9 mouse cellular contexts compared by ENCODE assay signal in the genomic region with DNA sequence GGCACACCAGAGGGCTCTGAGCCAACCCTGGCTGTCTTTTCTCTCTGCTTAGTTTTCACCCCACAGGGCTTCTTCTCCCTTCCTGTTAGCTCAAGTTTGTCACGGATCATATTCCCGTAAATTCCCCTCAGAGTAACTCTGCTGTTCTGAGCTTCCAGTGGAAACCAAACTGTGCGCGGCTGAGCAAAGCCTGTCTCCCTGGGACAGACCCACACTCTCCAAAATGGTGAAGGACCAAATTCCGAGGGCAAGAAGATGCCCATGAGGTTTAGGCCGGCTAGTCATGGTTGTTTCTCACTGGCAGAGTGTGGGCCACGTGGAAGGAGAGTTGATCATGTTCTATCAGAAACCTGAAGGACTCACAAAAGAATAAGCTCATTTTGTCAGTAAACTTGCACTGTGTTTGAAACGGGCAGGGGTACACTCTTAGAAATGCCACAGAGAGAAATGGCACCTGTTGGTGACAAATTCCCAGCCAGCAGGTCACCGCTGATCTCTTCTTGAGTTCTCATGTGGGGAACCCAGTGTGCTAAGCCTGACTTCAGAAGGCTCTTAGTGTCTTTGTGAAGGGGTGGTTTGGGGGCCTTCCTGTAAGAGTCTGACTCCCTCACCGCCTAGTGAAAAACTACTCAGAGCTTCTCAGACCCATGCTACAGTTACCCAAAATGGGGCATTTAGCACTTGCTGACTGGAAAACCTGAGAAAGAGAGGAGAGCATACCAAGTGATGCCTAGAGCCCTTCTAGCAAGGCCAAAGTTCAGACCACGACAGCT. TPM values are rescaled to one million over a fixed set of nuclear protein-coding genes. Genes with fewer than 3 reads are reported as not detected.
DNase-seq lines count a peak whose midpoint lies in the region; ATAC-seq and TF ChIP-seq lines count a peak whose summit lies in the region.
"Had no signal": no experiment of that assay in that cellular context is flagged by ENCODE, and none has a peak within 500 bp of the region (broad histone marks: within the 10 kb centered on the region; RNA-seq: fewer than 3 reads in every experiment).

No protein-coding gene starts in this region.

- peak overlapping the region; percentile 31; the same call in 1 of the 2 replicates for H3K4me3 ChIP-seq in heart, embryonic 11.5 days (ENCODE audit: low read depth, low read length)
- no peak overlapping the region; the same call in 1 of the 2 replicates for H3K4me3 ChIP-seq in lung, postnatal 0 days (ENCODE audit: low read depth, low read length)
- H3K4me3 ChIP-seq: midbrain, embryonic 12.5 days had no signal

- no peaks in the 10 kb centered on the region for H3K9me3 ChIP-seq in heart, embryonic 11.5 days (replicated peaks; ENCODE audit: control insufficient read depth, low read length)
- H3K9me3 ChIP-seq in lung, postnatal 0 days (ENCODE audit: low read length), result no peaks in the 10 kb centered on the region
- H3K9me3 ChIP-seq: midbrain, embryonic 12.5 days had no signal

- WGBS in heart, embryonic 11.5 days (ENCODE audit: insufficient replicate concordance), result 77% methylated on average over 11 of the region's 11 CpGs
- WGBS in lung, postnatal 0 days, result 70% methylated on average over 11 of the region's 11 CpGs

- ATAC-seq in heart, embryonic 11.5 days (replicated peaks; ENCODE audit: insufficient number of reproducible peaks, low FRiP score, low TSS enrichment), result no peak
- no peak for ATAC-seq in lung, postnatal 0 days
- no peak; the same call in 1 of the 2 replicates for ATAC-seq in monocyte, adult 5-6 weeks (replicated peaks; ENCODE audit: insufficient number of reproducible peaks, low FRiP score, low TSS enrichment, poor library complexity, severe bottlenecking)

- H3K36me3 ChIP-seq in heart, embryonic 11.5 days (ENCODE audit: control insufficient read depth, insufficient read depth, low read length), result no peaks in the 10 kb centered on the region
- H3K36me3 ChIP-seq in lung, postnatal 0 days (ENCODE audit: insufficient read depth, low read length), result no peaks in the 10 kb centered on the region
- H3K36me3 ChIP-seq: midbrain, embryonic 12.5 days had no signal

- no peak for TF ChIP-seq CTCF in lung, postnatal 0 days (IDR thresholded peaks at IDR 0.05)

- no peak for TF ChIP-seq EP300 in lung, postnatal 0 days (IDR thresholded peaks at IDR 0.05)

- peak overlapping the region; percentile 54; the same call in 1 of the 2 replicates for H3K9ac ChIP-seq in heart, embryonic 11.5 days (ENCODE audit: low read depth, low read length)
- no peak overlapping the region for H3K9ac ChIP-seq in lung, postnatal 0 days (replicated peaks; ENCODE audit: low read depth)
- H3K9ac ChIP-seq: midbrain, embryonic 12.5 days had no signal

- peaks cover 23% of the 10 kb centered on the region for H3K4me1 ChIP-seq in heart, embryonic 11.5 days (ENCODE audit: control insufficient read depth, insufficient read depth, low read length)
- H3K4me1 ChIP-seq in lung, postnatal 0 days (ENCODE audit: insufficient read depth, low read depth, low read length), result peaks cover 8% of the 10 kb centered on the region; the same call in 1 of the 2 replicates

- intact Hi-C loops in heart, postnatal 10 days (cut with DNase I), result no loop called here

- H3K27ac ChIP-seq in heart, embryonic 11.5 days (ENCODE audit: low read depth, low read length), result peak overlapping the region; percentile 88
- H3K27ac ChIP-seq in lung, postnatal 0 days (ENCODE audit: low read length), result peak overlapping the region; percentile 78; the same call in 1 of the 2 replicates
- H3K27ac ChIP-seq: midbrain, embryonic 12.5 days had no signal

- no peaks in the 10 kb centered on the region for H3K27me3 ChIP-seq in heart, embryonic 11.5 days (ENCODE audit: control insufficient read depth, insufficient read depth, low read length)
- H3K27me3 ChIP-seq in lung, postnatal 0 days (replicated peaks; ENCODE audit: insufficient read depth, low read length), result no peaks in the 10 kb centered on the region
- H3K27me3 ChIP-seq: midbrain, embryonic 12.5 days had no signal

- DNase-seq in heart, adult 11 months, result peak; percentile 92
- no peak for DNase-seq in heart, postnatal 10 days
- DNase-seq in CD4-positive, CD25-positive, alpha-beta regulatory T cell, adult 2 months (ENCODE audit: low read depth, low spot score), result peak; percentile 46
- peak; percentile 60 for DNase-seq in lung, postnatal 0 days (ENCODE audit: low spot score)
- DNase-seq in Muller cell, postnatal 12 days (ENCODE audit: inconsistent ontology term), result no peak
- no peak for DNase-seq in frontal cortex, postnatal 10 days (ENCODE audit: low spot score in 2 of 2)

- H3K4me2 ChIP-seq in heart, embryonic 11.5 days, result peak overlapping the region; percentile 60
- peak overlapping the region; percentile 28; the same call in 1 of the 2 replicates for H3K4me2 ChIP-seq in lung, postnatal 0 days (replicated peaks; ENCODE audit: low read depth, low read length)
- H3K4me2 ChIP-seq: midbrain, embryonic 12.5 days had no signal

RNA-seq across cellular contexts. Expression of a gene that starts 1.3 kb away (rescaled TPM):
- 10 to 100 TPM; 37.4 to 45.4 TPM for total RNA-seq in heart, postnatal 10 days (2021)
- polyA plus RNA-seq in heart, embryonic 11.5 days (2014; fragmentation: Nextera tagmentation; extraction: Ambion mirVana), result 115 and 128 TPM in 2 replicates
- polyA plus RNA-seq in lung, postnatal 0 days (2015; fragmentation: Nextera tagmentation; extraction: Ambion mirVana), result 68.4 and 70.8 TPM in 2 replicates
- 977 to 1,211 TPM (median 1,012 TPM) in 3 replicates for total RNA-seq in monocyte, adult 5-6 weeks (2017)

RNA-seq across cellular contexts. Expression of a gene that starts 16.7 kb away (rescaled TPM):
- total RNA-seq in heart, postnatal 10 days (2021), result not detected
- 0.43 TPM in 1 of 2 replicates, not detected in the other for polyA plus RNA-seq in heart, embryonic 11.5 days (2014; fragmentation: Nextera tagmentation; extraction: Ambion mirVana)
- polyA plus RNA-seq in lung, postnatal 0 days (2015; fragmentation: Nextera tagmentation; extraction: Ambion mirVana), result 0.27 and 0.60 TPM in 2 replicates
- 0.10 TPM in 1 of 3 replicates, not detected in the others for total RNA-seq in monocyte, adult 5-6 weeks (2017)
- polyA plus RNA-seq: midbrain, embryonic 12.5 days had no signal

RNA-seq across cellular contexts. Expression of a gene that starts 18.4 kb away (rescaled TPM):
- total RNA-seq in heart, postnatal 10 days (2021), result not detected
- polyA plus RNA-seq in heart, embryonic 11.5 days (2014; fragmentation: Nextera tagmentation; extraction: Ambion mirVana), result 1.3 and 1.5 TPM in 2 replicates
- polyA plus RNA-seq in lung, postnatal 0 days (2015; fragmentation: Nextera tagmentation; extraction: Ambion mirVana), result 0.61 and 0.74 TPM in 2 replicates
- 3.7 to 8.5 TPM (median 5.7 TPM) in 3 replicates for total RNA-seq in monocyte, adult 5-6 weeks (2017)
- polyA plus RNA-seq: midbrain, embryonic 12.5 days had no signal

Comparison
In these comparisons a context has a peak if more than half of its experiments do, and no peak if none do; other contexts are left out.
1. DNase-seq: peak in heart, adult 11 months (single experiment), CD4-positive, CD25-positive, alpha-beta regulatory T cell, adult 2 months (single experiment) and lung, postnatal 0 days (single experiment); none in heart, postnatal 10 days (0 of 2), Muller cell, postnatal 12 days (single experiment) and frontal cortex, postnatal 10 days (0 of 2).
2. RNA of a gene that starts 1.3 kb away (total RNA-seq): 977 to 1,211 TPM in monocyte, adult 5-6 weeks; 37.4 to 45.4 TPM in heart, postnatal 10 days; every median in the first group is over 10 times any median in the second.